Mouse (Mus musculus) small intestine, adult 2 months (tissue): ENCODE measurements around the gene Art5.

Experiments
- CTCF ChIP-seq: fragments of 200-500 bp; IDR thresholded peaks from 2 replicates; pipeline ENCODE4 v1.5.1; 2012; ENCODE audit warnings: low read depth, mild to moderate bottlenecking, control low read depth, inconsistent platforms, low read length, moderate library complexity, mixed read lengths; ENCODE audit not compliant: insufficient replicate concordance, insufficient read length; ENCODE audit errors: extremely low read depth
- POLR2A ChIP-seq: fragments of 200-500 bp; IDR thresholded peaks from 2 replicates; pipeline ENCODE4 v1.6.1; 2012; ENCODE audit warnings: low read depth, mild to moderate bottlenecking, control low read depth, inconsistent platforms, low read length, moderate library complexity

- TF ChIP-seq POLR2A, result no peak
- TF ChIP-seq CTCF, result no peak
These were observed 7.0 kb downstream of the Art5 start for GRCm38 (mm10) chr7:102102241-102102640.
